Mouse (Mus musculus): ENCODE data around the gene Hax1.
A peak's percentile ranks its signal among the peaks of the same experiment; 100 is the strongest.

Hax1 gene

DNA sequence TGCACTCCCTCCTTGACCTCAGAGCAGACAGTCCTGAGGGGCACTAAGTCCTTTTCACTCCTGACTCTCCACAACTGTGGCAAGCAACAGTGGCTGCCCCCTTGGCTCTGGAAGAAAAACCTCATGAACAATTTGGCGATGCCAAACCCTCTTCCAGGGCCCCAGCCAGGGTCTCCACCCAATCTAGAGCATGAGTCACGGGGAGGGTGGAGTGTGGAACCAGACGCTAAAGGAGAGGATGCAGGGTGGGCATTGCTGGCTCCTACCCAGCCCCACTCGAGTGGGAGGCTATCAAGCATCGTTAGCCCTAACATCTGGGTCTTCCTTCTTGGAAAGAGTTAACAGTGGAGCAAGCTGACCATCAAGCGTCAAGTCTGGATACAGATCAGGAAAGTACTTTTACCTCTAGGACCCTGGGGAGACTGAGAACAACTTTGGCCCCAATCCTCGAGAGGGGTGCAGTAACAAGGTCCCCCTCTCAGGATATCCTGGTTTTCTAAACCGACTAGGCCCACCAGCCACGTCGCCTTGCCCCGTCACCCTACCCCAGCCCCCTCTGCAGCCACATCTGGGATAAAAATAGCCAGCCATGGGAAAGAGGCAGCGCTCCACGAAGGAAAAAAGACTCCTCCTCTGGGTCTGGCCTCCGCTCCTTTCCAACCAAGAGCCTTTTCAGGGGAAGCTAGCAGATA, 36.4 kb downstream of the Hax1 start:
- no peak for DNase-seq (ENCODE audit: low spot score)

DNA sequence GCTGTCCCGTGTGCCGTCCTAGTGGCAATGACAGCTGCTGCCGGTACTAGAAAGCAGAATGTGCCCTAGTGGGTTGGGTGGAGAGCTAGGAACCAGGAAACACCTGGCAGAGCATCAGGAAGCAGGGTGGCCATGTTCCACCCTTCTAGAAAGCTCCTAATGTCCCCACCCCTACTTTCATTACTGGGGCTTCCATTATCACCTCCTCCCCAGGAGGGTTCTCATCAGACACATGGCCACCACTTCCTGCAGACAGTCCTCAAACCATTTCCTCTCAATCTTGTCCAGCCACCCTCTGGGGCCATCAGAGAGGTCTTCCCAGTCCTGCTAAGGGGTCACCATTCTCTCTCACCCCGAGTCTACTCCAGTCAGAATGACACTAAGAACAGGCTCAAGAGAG, 37.1 kb downstream of the Hax1 start:
- DNase-seq (ENCODE audit: low spot score), result no peak

- peak; percentile 93 for DNase-seq (ENCODE audit: low spot score)
These were observed 38.1 kb downstream of the Hax1 start for GRCm38 (mm10) chr3:89960469-89960868.

- peak; percentile 54 for DNase-seq (ENCODE audit: low spot score)
These were observed 39.1 kb downstream of the Hax1 start for GRCm38 (mm10) chr3:89959435-89959834.

DNA sequence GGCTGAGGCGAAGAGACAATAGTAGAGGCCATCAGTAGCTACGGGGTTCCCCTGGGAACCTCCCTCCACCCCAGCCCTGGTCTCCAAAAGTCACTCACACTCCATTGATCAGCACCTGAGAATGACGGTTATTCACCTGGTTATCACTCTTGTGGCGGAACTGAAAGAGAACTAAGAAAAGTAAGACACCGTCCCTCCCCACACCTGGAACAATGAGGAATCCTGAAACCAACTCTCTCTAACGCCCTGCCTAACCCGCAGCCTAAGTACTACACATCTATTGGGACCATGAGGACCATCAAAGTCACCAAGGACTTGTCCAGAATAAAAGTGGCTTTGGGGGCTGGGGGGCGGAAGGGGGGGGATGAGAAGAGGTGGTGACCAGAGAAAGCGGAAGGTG, 40.7 kb downstream of the Hax1 start:
- DNase-seq (ENCODE audit: low spot score), result no peak

- no peak for DNase-seq (ENCODE audit: low spot score)
These were observed 42.2 kb downstream of the Hax1 start for GRCm38 (mm10) chr3:89956177-89956971.

DNA sequence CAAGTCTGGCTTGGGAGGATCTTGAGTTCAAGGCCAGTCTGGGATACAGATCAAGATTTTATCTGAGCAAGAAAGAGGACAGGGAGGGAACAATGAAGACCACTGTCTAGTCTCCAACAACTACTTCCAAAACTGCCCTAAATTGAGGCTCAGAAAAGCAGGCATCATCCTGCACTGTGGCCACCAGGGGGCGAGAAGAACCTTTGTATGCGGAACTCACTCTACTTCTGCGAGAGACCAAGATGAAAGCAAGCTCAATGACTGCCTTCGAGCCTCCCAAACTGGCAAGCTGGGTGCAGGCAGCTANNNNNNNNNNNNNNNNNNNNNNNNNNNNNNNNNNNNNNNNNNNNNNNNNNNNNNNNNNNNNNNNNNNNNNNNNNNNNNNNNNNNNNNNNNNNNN, 45.2 kb downstream of the Hax1 start:
- DNase-seq (ENCODE audit: low spot score), result peak; percentile 85

- no peak for DNase-seq (ENCODE audit: low spot score)
These were observed 49.9 kb downstream of the Hax1 start for GRCm38 (mm10) chr3:89948655-89949054.

- DNase-seq (ENCODE audit: low spot score), result no peak
These were observed 50.6 kb downstream of the Hax1 start for GRCm38 (mm10) chr3:89948021-89948420.

Data from layer of hippocampus, adult 11-12 months (tissue).